Mouse (Mus musculus): ENCODE data around the gene Itgb1. TPM values are rescaled to one million over a fixed set of nuclear protein-coding genes. Genes with fewer than 3 reads are reported as not detected.

Itgb1 gene
- total RNA-seq (2021), result 10 to 100 TPM; 79.9 to 82.8 TPM
- long read RNA-seq, experiment 1, transcript Itgb1-201 (16 exons, 3,815 nt), result major isoform, 99 of 108 reads
- long read RNA-seq, experiment 1, partial matches to known transcripts, result 3 of 108 reads
- long read RNA-seq, experiment 1, other reads (novel, unspliced or antisense), result 5 of 108 reads
- long read RNA-seq, experiment 2, transcript Itgb1-201 (16 exons, 3,815 nt), result major isoform, 89 of 113 reads
- long read RNA-seq, experiment 2, partial matches to known transcripts, result 13 of 113 reads
- long read RNA-seq, experiment 2, other reads (novel, unspliced or antisense), result 10 of 113 reads

DNA sequence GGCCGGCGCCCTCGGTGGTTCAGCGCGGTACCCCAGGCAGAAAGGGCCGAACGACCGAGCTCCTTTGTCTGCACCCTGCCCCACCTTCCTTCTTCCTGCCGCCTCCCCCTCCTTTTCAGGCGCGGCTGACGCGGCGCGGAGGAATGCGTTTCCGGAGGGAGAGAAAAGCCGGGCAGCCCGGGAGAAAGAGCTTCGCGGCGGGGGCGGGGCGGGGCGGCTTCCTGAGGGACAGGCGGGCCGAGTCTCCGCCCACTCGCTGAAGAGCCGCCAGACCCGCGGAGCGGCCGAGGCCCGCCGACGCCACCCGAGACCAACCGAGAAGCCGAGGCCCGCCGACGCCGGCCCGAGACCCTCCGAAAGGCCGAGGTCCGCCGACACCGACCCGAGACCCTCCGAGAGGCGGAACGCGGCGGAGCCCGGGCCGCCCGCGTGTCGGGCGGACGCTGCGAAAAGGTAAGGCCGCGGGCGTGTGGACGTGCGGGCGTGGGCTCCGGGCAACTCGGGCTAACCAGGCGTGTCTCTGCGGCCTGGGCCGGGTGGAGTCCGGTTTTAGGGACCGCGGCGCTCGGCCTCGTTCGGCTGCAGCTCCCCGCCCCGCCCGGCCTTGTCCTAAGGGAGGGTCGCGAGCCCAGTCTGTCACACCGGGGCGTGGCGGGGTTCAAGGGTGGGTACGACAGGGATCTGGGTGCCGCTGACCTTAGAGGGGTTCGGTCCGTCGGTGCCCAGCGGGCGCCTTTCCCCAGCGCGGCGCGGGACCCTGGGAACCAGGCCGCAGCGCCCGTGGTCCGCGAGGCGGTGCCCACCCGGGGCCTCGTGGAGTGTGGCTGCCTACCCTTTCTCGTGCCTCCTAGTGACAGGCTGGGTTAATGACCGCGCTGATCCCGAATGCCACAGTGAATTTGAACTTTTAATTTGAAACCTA, at the start of gene Itgb1:
Gene Itgb1, plus strand, starts transcription at position 148 of the 922 bp plus-strand sequence.
- peak; percentile 88 to 92 for DNase-seq (ENCODE audit: low spot score in 2 of 2)

DNA sequence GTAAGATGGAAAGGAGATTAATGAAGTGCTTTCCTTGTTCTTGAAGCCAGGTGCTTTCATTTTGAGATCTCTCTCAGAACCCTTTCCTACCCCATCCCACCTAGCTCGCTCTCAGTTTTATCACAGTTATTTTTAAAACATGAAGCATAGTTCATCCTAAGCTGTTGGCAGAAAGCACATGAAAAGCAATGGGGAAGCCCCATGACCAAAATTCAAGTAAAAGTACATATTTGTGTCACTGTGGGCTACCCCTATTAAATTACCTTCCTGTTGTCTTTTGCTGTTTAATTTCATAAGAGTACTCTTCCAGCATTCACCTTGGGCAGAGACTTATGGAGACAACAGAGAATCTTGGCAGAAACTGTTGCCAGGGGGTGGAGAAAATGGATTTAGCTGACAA, 42.4 kb upstream of the Itgb1 start:
- no peak for DNase-seq (ENCODE audit: low spot score in 2 of 2)

DNA sequence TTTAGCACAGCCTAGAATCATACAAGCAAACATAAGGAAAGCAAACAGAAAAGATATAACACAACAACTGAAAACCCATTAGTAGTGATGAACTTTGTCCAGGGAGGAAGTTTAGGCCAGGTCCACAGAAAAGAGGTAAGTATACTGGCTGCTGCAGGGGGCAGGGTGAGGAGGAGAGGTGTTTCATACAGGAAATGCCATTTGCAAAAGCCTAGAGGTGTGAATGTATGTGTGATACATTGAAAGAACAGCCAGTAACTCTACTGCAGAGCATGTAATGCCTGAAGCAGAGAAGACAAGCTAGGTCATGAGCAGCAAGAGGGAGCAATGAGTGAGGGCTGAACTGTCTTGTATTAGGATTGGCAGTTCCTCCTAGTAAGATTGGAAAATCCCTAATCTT, 40.0 kb upstream of the Itgb1 start:
- DNase-seq (ENCODE audit: low spot score in 2 of 2), result no peak

DNA sequence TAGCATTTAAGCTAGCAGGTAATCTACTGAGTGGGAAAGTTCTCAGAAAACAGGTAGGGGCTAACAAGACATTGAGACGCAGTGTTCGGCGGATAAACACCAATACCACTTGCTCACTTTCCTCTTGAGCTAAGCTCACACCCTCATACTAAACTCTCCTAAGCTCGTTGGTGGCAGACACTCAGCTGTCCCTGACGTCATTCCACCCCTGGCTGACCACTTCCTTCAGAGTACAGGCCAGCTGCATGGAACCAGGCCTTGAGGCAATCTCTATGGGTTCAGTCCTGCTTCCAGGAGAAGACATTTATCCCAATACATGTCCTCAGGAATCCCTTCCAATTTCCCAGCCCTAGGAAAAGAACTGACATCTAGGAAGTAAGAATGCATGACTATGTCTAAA, 39.0 kb upstream of the Itgb1 start:
- DNase-seq (ENCODE audit: low spot score in 2 of 2), result no peak

DNA sequence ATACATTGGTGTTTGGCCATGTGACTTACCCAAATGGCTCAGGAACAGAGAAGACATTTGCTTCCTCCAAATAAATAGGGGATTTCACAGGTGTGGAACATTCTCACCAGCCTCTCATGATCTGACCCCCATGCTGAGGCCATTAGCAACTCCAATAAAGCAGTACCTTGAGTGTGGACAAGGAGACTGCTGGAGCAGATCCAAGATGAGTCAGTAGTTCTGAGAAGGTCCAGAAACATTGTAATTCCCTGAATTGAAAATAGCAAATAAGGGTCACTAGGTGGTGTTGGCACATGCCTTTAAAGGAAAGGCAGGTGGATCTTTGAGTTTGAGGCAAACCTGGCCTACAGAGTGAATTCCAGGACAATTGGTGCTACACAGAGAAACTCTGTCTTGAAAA, 37.4 kb upstream of the Itgb1 start:
- no peak for DNase-seq (ENCODE audit: low spot score in 2 of 2)

DNA sequence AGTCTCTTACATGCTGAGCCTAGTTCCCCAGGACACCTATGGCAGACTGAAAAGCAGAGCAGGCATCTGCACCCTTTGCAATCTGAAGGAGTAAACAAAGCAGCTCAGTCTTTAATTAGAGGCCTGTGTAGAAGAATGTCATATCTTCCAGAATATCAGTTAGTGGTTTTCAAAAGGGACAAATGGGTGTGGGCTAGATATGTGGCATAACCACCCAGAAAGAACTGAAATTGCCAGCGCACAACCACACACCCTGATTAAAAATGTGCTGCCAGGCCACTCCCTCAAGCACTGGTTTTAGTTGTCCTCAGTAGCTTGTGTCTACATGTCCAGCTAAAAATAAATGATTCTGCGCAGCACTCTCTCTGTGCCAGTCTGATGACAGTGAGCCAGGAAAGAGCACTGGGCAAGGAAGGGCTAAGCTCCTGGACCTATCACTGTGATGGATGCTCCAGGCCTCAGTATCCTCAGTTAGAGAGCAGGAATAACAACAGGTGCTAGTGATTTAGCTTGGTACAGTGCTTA, 35.1 kb upstream of the Itgb1 start:
- no peak for DNase-seq (ENCODE audit: low spot score in 2 of 2)

DNA sequence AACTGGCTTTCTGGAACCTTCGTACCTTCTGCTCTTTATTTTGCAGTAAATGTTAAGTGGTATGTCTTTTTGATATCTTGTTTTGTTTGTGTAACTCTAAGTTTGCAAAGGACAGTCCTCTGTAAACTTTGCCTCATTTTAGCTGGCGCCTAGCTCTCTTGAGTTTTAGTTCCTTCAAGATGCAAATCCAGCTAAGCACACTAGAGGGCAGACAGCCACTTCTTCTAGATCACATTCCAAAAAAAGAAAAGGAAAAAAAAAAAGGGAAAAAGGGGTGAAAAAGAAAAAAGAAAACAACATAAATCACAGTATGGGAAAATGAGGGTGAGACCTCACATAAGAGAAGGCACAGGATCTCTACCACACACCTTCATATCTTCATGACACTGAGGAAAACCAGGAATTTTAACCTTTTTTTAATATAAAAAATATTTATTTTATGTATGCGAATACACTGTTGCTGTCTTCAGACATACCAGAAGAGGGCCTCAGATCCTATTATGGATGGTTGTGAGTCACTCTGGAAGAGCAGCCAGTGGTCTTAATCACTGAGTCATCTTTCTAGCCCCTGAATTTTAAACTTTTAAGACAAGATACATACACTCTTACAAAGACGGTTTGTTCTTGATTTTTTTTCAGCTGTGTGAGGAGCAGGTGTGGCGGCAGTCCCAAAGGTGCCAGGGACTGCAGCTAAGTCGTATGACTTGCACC, 32.9 kb upstream of the Itgb1 start:
- DNase-seq (ENCODE audit: low spot score in 2 of 2), result peak in 1 of 2 experiments; percentile 68

DNA sequence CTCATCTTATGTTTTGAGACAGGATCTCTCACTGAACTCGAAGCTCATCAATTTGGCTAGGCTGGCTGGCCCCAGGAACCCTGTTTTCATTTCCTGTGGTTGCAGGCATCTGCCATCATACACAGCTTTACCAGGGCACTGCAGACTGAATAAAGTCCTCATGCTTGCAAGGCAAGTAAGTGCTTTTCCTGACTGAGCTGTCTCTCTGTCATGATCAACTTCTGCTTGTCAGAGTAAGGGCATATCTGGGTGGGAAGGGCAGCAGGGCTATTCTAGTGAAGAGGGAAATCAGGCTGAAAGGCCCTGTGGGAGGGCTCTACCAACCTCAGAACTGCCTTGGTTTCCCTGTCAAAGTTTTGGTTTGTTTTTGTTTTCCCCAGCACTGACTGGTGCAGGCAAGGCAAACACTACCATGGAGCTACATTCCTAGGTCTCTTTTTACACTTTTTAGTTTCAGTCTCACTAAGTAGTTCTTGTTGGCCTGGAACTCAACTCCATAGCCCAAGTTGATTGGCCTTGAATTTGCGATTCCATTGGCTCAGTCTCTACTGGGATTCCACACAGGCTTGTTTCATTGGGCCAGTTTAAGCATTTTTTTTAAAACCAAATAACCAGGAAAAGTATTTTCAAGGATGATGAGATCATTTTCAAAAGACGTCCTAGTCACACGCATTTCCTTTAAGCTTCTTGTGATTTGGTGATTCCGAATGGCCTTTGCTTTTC, 31.7 kb upstream of the Itgb1 start:
- no peak for DNase-seq (ENCODE audit: low spot score in 2 of 2)

DNA sequence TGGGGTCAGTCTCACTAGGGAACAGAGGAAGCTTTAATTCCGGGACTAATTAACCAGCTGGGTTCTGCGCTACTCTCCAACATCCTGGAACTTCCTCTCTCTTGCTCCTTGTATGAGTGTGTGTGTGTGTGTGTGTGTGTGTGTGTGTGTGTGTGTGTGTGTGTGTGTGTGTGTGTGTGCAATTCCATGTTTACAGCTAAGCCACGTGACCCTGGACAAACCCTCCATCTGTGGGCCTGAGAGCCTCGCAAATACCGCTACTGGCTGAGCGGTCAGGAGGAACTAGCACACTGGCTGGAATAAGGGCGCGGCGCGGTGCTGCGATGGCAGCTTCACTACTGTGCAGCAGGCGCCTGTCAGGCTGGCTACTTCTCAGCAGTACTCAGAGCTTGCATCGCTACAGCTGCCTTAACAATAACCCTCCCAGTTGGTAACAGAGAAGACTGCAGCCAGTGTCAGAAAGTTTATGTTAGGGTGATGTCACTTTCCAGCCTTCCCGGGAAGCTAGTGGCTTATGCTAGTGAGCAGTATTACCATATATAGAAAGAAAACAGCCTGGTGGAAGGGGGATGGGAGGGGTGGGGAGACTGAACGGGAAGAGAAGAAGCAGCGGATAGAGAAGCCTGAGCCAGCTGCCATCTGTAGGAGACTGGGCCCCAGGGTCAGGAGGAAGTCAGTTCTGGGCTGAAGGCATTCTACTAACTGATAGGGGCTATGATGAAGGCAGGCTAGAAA, 30.9 kb upstream of the Itgb1 start:
- DNase-seq (ENCODE audit: low spot score in 2 of 2), result peak; percentile 44 to 53

DNA sequence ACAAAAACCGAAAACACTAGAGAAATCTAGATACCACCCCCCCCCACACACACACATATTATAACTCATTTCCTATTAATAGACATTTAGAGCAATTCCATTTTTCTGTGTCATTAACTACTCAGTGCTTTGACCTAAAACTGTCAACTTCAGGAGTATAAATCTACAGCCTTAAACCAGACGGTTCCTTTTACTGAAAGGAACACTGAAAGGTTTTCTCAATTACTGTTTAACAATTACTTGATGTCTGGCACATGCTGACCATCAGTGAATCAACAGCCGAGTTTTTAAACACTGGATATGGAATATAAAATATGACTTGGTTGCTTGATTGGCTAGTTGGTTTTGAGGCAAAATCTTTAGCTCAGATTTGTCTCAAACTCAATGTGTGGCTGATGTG, 23.3 kb upstream of the Itgb1 start:
- DNase-seq (ENCODE audit: low spot score in 2 of 2), result no peak

DNA sequence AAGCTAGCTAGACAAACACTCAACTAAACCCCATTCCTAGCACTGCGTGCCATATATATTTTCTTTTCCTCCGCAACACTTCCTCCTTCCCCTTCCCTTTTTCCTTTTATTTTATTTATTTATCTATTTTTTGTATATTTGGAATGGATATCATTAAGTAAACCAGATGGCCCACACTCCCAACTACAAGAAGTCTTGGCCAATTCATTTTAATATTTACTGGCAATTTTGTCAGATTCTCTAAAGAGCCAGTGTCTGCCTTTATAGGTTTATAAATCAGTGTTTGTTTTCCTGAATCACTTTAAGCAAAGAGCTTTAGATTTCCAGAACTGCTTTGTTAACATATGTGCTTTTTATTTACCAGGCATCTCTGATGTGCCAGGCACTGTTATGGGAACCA, 22.8 kb upstream of the Itgb1 start:
- DNase-seq (ENCODE audit: low spot score in 2 of 2), result no peak

DNA sequence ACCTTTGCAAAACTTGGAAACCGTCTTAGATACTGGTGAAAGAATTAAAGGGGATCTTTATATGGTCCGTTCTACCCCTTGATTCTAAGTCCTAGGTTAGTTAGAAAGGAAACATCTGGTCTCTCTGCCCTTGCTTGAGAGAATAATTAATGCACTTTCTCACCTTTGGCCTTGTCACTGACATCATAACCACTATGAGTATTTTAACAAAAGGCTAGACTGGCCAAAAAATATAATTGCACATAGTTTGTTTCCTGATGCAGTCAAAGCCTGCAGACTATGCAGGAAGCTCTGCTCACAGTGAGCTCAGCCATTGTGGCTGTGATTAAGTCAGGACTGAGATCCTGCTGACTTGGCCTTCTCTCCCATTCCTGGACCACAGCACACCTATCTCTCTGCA, 22.3 kb upstream of the Itgb1 start:
- DNase-seq (ENCODE audit: low spot score in 2 of 2), result no peak

DNA sequence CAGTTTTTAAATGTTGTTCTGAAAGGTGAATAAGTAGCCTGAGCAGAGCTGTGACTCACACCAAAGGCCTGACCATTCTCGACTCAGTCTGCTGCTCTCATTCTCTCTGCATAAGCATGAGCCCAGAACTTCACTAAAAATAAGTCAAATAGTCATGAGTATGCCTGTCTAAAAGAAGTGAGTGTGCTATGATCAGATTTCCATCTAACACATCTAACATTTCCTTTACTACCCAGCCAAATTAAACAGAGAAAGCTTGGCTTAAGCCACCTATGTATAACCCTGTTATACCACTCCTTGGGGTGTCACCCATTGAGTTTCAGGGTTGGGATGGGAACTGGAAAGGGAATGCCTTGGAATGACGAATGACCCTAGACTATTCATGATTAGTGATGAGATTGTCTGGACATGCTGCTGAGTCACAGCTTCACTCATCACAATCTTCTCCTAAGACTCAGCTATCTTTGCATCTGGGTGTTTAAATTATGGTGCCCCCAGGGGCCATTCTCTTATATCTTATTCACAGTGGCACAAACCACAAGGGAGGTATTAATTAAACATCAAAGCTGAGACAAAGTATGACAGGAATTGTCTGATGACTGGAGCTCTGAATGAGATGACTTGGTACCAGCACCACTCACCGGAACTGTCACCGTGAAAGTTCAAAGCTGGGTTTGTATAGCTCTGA, 18.7 kb upstream of the Itgb1 start:
- DNase-seq (ENCODE audit: low spot score in 2 of 2), result no peak

DNA sequence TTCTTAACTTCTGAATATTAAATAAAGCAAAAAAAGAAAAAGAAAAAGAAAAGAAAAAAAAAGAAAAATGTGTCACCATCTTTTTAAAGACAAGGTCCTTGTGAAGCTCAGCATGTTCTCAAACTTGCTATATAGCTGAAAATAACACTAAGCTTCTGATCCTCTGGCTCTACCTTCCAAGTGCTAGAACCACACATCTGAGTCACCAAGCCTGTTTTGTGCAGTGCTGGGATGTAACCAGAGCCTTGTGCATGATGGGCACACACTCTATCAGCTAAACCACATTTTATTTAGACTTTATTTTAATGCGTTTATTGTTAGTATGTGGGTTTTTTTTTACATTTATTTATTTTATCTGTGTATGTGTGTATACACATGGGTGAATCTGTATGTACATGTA, 13.6 kb upstream of the Itgb1 start:
- DNase-seq (ENCODE audit: low spot score in 2 of 2), result no peak

DNA sequence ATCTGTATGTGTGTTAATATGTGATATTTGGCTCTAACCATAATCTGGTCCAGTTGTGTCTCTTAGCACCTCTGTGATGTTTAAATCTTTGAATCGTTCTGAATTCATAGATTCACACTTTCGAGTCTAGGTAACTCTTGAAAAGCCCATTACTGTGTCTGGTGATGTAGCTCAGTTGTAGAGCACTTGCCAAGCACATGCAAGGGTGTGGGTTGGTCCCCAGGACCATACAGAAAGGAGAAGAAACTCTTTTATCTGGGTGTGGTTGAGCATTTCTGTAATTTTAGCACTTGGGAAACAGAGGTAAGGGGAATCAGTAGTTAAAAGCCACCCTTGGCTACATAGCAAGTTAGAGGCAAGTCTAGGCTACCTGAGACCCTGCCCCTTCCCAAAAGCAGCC, 13.0 kb upstream of the Itgb1 start:
- no peak for DNase-seq (ENCODE audit: low spot score in 2 of 2)

DNA sequence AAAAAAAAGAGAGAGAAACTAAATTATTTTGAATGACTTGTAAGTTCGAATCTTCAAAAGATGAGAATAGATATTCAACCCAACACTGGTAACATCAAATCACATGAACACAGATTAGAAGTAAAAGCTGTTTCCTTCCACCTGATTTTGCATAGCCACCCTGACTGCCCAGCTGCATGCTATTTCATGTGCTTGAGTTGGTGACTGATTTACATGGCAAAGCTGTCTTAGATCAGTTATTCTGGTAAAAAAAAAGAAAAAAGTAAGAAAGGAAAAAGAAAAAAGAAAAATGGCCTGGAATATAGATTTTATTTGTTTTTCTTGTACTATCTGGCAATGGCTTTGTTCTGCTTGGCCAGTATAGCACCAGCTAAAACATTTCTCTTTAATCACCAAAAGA, 12.5 kb upstream of the Itgb1 start:
- no peak for DNase-seq (ENCODE audit: low spot score in 2 of 2)

DNA sequence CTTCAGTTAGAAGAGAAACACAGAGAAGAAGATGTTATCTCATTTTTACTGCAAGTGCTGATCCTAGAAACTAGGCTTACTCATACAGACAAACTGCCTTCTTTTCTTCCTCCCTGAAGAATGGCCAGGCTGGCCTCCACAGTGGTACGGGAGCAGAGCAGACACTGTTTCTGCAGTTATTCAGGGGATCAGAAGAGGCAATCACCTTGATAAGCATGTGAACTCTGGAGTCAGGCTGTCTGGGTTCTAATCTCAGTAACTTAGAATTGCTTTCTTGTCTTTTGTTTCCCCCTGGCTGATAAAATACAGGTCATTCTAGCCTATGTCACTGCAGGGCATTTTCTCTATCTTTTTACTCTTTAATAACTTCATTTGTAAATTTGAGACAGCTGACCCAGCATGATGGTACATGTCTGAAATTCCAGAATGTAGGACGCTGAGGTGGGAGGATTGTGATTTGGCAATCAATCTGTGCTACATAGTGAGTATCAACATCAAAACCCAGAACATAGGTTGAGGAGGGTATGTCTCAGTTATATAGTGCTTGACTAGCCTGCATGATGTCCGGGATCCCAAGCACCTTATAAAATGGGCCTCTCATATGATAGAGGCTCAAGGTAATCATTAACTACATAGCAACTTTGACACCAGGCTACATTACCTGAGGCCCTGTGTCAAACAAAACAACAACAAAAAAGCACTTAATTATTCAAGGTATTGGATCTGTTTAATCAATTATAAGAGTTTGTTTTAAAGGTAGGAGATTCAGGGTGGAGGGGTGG, 9.4 kb upstream of the Itgb1 start:
- no peak for DNase-seq (ENCODE audit: low spot score in 2 of 2)

DNA sequence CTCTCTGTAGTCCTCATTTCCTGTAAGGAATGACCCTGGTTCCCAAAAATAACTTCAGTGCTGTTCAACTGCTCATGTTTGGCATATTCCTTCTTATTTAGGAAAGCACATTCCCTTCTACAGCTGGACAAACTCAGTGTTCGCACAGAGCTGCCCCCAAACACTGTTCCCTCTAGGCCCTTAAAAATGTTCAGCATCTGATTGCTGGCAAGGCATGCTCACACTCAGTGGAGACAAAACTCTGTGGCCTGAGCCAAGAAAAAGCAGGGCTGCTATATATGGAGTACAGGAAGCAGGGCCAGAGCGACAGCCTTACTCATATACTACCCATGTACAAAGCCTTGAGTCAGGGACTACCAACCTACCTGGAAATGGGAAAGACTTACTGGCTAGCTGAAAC, 5.5 kb upstream of the Itgb1 start:
- DNase-seq (ENCODE audit: low spot score in 2 of 2), result no peak
